Mouse (Mus musculus): ENCODE measurements around the gene Slc29a1.

DNA sequence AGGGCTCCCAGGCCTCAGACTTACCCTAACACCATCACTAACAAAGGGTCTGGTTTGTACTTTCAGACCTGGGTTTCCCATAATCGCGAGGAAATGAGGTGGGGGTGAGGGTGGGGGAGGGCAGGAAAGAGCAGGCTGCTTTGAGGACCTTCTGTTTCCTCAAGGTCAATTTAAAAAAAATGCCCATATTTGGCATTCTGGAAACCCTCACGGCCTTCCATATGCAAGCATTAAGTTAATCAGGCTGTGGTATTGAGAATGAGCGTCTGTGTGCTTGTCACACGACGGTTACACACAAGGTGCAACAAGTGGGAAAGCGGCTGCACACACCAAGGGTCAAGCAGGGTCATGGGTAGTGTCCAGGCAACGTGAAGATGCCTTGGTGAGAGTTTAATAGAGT lies 12.6 kb upstream of the Slc29a1 start:
- TF ChIP-seq POLR2A (IDR thresholded peaks at IDR 0.05; ENCODE audit: extremely low read depth, insufficient read depth, low read length) (no peak), CTCF (IDR thresholded peaks at IDR 0.05; ENCODE audit: extremely low read depth, insufficient read depth, low read length) (no peak)
